Mouse (Mus musculus): ENCODE data around the gene Elmo3. TPM values are rescaled to one million over a fixed set of nuclear protein-coding genes. Genes with fewer than 3 reads are reported as not detected.

The Elmo3 gene
- polyA plus RNA-seq, 1 experiment from 2014 or later, result 1.6 TPM

- Histone ChIP-seq H3K4me1 (replicated peaks) (peaks cover 35% of the 10 kb centered on the region), H3K4me3 (no peak overlapping the region), H3K9me3 (no peaks in the 10 kb centered on the region), H3K27me3 (peaks cover 19% of the 10 kb centered on the region), H3K4me2 (no peak overlapping the region), H3K9ac (0 out of 2 replicates have a peak overlapping the region, but pooled peaks have one; percentile 13), H3K27ac (no peak overlapping the region), H3K36me3 (no peaks in the 10 kb centered on the region)
- 82% methylated on average over 8 of the region's 8 CpGs for WGBS
- ATAC-seq (ENCODE audit: low FRiP score), result no peak
Observed at GRCm38 (mm10) chr8:105343791-105344574, 38.6 kb downstream of the Elmo3 start.

DNA sequence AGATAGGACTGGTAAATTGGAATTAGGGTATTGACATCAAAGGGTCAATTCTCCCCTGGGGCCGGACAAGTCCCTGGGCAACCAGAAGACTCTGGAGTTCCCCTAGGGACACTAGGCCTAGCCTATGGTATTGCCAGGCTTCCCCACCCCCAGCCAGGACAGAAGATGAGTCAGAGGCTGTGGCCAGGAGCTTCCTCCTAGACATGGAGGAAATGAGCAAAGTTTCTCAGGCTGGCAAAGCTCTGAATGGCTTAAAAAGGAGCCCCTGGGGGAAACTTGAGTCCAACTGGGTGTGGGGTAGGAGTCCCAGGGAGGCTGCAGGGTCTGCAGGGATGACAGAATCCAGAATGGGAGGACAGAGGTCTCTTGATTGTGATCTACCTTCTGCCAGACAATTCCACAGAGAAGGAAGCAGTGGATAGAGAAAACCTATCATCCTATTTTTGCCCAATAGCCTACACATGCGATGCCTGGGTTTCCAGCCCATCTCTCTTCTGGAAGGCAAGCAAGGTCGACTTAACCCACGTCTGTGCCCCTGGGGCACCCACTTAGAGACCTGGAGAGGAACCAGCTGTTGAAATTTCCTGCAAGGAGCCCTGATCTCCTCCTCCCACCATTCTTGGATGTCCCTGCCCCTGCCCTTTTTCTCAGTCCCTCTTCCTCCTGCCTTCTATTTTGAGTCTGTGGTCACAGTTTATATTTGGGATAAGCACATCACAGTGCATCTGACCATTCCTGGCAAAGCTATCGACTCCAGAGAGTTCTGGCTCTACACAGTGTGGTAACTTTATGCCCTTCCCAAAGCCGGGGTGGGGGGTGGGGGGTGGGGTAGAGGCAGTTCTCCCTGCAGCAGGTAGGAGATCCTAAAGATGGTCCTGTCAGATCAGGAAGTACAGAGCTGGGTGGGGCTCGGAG is 39.9 kb downstream of the Elmo3 start:
- Histone ChIP-seq H3K27ac (no peak overlapping the region), H3K9me3 (no peaks in the 10 kb centered on the region), H3K4me3 (no peak overlapping the region), H3K9ac (no peak overlapping the region), H3K27me3 (peaks cover 19% of the 10 kb centered on the region), H3K4me1 (replicated peaks) (peaks cover 46% of the 10 kb centered on the region), H3K36me3 (no peaks in the 10 kb centered on the region), H3K4me2 (no peak overlapping the region)
- WGBS, result 73% methylated on average over 7 of the region's 7 CpGs
- no peak for ATAC-seq (ENCODE audit: low FRiP score)

DNA sequence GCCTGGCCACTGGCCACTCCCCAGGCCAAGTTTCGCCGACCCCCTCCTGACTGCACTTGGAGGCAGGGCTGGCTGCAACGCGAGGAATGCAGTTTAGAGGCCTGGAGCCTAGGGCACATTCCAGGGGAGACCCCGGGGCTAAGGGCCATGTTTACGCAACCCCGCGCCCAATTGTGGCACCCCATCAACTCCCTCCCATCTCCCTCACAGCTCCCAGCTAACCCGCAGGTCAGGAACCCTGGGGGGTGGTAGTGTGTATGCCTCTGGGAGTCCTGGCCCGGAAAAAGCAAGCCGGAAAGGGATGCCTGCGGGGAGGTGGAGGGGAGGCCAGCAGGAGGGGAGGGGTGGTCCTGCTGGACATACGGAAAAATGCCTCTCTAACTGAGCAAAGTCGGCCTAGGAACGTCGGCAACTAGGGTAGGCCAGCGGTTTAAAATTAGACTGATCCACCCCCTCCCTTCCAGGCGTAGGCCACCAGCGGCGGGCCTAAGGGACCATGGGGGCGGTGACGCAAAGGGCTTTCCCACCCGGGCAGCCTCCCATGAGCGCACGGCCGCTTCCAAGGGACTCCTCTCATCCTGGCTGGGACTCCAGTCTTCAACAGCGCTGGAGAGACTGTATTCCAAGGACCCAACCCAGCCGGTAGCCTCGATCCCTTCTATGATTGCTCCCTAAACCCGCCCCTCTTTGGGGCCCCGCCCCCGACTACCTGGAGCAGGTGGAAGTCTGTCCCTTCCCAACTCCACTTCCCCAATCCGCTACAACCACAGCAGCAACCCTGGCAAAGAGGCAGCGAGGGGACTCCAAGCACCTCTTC is 41.4 kb downstream of the Elmo3 start:
- H3K9me3 ChIP-seq, result no peaks in the 10 kb centered on the region
- peaks cover 47% of the 10 kb centered on the region for H3K4me1 ChIP-seq (replicated peaks)
- H3K4me2 ChIP-seq, result peak overlapping the region; percentile 94
- no peak overlapping the region; the same call in 1 of the 2 replicates for H3K27ac ChIP-seq
- peak; percentile 8 for ATAC-seq (ENCODE audit: low FRiP score)
- 2% methylated on average over 34 of the region's 34 CpGs for WGBS
- peaks cover 22% of the 10 kb centered on the region for H3K27me3 ChIP-seq
- H3K36me3 ChIP-seq, result no peaks in the 10 kb centered on the region
- peak overlapping the region; percentile 66 for H3K9ac ChIP-seq
- peak overlapping the region; percentile 72 for H3K4me3 ChIP-seq

DNA sequence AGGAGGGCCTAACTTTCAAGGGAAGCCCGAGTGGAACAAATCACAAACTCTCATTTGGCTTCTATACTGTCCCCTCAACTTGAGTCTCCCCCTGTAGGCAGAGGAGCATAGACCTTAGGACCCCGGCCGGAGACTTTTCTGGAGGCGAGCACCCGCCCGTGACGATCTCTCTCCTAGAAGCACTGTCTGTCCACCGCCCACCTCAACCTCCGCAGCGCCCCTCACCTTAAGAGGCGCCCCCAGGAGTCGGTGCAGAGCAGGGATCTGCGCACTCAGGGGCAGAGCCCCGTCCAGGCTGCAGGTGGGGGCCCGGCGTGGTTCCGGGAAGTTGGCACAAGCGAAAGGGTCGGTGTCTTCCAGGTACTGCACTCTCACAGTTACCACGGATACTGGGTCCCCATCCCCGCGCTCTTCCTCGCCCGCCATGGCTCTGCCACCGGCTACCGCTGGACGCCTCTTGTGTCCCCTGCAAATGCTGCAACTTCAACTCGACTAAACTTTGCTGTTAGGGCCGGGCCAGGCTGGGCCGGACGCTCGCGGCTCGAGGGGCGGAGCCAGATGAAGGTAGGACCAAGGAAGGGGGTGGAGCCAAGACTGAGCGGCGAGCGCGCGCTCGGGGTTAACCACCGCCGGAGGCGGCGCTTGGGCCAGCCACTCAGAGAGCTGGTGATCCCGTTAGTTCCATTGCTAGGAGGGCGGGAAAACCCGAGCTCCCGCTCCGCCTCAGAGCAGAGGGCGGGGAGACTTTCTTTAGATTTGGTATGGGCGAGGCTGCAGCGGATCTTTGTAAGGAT is 42.2 kb downstream of the Elmo3 start, which contains the start of gene Fhod1:
Gene Fhod1, minus strand, starts transcription at position 526 of the 794 bp plus-strand sequence.
- WGBS, result under 1% methylated on average over 53 of the region's 53 CpGs
- H3K27ac ChIP-seq, result peak within 1 kb of the TSS; percentile 80
- H3K9me3 ChIP-seq, result no peaks in the 10 kb centered on the region
- H3K4me3 ChIP-seq, result peak within 1 kb of the TSS; percentile 72
- peak; percentile 82 for ATAC-seq (ENCODE audit: low FRiP score)
- H3K4me2 ChIP-seq, result peak within 1 kb of the TSS; percentile 94
- H3K9ac ChIP-seq, result peak within 1 kb of the TSS; percentile 88
- peaks cover 22% of the 10 kb centered on the region for H3K27me3 ChIP-seq
- H3K4me1 ChIP-seq (replicated peaks), result peaks cover 47% of the 10 kb centered on the region
- no peaks in the 10 kb centered on the region for H3K36me3 ChIP-seq

DNA sequence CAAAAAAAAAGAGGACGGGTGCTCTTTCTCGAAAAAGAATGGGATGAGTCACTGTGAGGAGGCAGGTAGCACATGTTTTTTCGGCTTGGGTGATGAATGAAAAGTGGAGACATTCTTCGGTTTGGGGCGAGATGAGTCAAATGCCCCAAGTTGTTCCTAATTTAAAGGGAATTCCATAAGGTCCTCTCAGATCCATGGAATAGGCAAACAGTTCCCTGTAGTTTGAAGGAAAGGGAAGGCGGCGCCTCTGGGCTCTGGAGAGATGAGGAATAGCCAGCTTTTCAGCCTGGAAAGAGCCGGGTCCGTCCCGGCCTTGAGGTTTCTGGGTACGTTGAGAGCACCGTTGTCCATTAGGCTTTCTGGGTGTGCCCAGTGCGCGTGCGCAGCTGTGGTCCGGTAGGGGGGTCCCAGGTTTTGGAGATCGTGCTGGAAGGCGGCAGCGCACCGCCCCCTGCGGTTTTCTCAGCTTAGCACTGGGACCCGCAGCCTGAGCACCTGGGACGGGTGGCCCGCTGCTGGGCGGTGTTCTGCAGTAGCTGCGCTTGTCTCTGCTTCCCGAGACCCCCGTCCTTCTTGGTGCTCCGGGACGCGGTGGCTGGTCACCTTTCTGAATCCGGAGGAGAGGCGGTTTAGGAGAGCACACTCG is 43.2 kb downstream of the Elmo3 start, which contains the start of gene Slc9a5:
Gene Slc9a5, plus strand, starts transcription at position 394 of the 646 bp plus-strand sequence.
- WGBS, result under 1% methylated on average over 34 of the region's 34 CpGs
- peak; percentile 30 for ATAC-seq (ENCODE audit: low FRiP score)
- H3K9me3 ChIP-seq, result no peaks in the 10 kb centered on the region
- peaks cover 22% of the 10 kb centered on the region for H3K27me3 ChIP-seq
- peak within 1 kb of the TSS; percentile 72 for H3K4me3 ChIP-seq
- H3K4me1 ChIP-seq (replicated peaks), result peaks cover 47% of the 10 kb centered on the region
- H3K27ac ChIP-seq, result peak within 1 kb of the TSS; percentile 80
- H3K36me3 ChIP-seq, result no peaks in the 10 kb centered on the region
- peak within 1 kb of the TSS; percentile 88 for H3K9ac ChIP-seq
- peak within 1 kb of the TSS; percentile 94 for H3K4me2 ChIP-seq

GRCm38 (mm10) chr8:105349096-105349771 is 43.8 kb downstream of the Elmo3 start:
- no peaks in the 10 kb centered on the region for H3K9me3 ChIP-seq
- peak overlapping the region; percentile 94 for H3K4me2 ChIP-seq
- no peaks in the 10 kb centered on the region for H3K36me3 ChIP-seq
- H3K4me1 ChIP-seq (replicated peaks), result peaks cover 47% of the 10 kb centered on the region
- WGBS, result under 1% methylated on average over 38 of the region's 48 CpGs
- peak; percentile 49 for ATAC-seq (ENCODE audit: low FRiP score)
- H3K9ac ChIP-seq, result peak overlapping the region; percentile 88
- peak overlapping the region; percentile 80 for H3K27ac ChIP-seq
- peaks cover 22% of the 10 kb centered on the region for H3K27me3 ChIP-seq
- peak overlapping the region; percentile 72 for H3K4me3 ChIP-seq

GRCm38 (mm10) chr8:105350186-105350585 is 44.8 kb downstream of the Elmo3 start:
- Histone ChIP-seq H3K4me3 (peak overlapping the region; percentile 72), H3K9ac (peak overlapping the region; percentile 88), H3K9me3 (no peaks in the 10 kb centered on the region), H3K27ac (peak overlapping the region; percentile 80; the same call in 1 of the 2 replicates), H3K4me1 (replicated peaks) (peaks cover 50% of the 10 kb centered on the region), H3K4me2 (peak overlapping the region; percentile 94), H3K27me3 (peaks cover 22% of the 10 kb centered on the region), H3K36me3 (no peaks in the 10 kb centered on the region)
- 41% methylated on average over 7 of the region's 7 CpGs for WGBS
- ATAC-seq (ENCODE audit: low FRiP score), result no peak

DNA sequence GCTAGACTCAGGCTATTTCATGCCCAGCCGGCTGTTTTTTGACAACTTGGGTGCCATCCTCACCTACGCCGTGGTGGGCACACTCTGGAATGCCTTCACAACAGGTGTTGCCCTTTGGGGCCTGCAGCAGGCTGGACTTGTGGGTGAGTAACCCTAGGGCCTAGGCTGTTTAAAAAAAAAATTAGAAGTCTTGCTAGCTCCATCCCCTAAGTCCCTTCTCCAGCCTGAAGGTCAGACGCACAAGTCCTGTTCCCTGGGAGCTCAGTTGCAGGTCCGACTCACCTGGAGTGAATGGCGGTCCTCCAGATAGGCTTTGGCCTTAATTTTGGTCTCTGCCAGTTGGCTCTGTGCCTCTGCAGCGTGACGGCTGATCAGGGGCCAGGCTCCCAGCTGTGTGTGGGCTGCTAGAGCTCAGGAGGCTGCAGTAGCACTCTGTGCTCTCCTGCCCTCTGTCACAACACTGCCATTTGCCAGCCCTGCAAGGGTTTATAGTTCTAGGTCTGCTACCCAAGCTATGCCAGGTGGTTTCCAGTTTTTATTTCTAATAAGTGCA is 48.3 kb downstream of the Elmo3 start:
- no peak for ATAC-seq (ENCODE audit: low FRiP score)
- H3K9ac ChIP-seq, result no peak overlapping the region
- no peak overlapping the region for H3K4me3 ChIP-seq
- WGBS, result 74% methylated on average over 8 of the region's 8 CpGs
- peaks cover 25% of the 10 kb centered on the region for H3K4me1 ChIP-seq (replicated peaks)
- no peaks in the 10 kb centered on the region for H3K9me3 ChIP-seq
- H3K4me2 ChIP-seq, result no peak overlapping the region
- peaks cover 27% of the 10 kb centered on the region for H3K36me3 ChIP-seq
- H3K27ac ChIP-seq, result no peak overlapping the region
- H3K27me3 ChIP-seq, result 0 out of 2 replicates have a peak, but pooled peaks cover 3% of the 10 kb centered on the region

DNA sequence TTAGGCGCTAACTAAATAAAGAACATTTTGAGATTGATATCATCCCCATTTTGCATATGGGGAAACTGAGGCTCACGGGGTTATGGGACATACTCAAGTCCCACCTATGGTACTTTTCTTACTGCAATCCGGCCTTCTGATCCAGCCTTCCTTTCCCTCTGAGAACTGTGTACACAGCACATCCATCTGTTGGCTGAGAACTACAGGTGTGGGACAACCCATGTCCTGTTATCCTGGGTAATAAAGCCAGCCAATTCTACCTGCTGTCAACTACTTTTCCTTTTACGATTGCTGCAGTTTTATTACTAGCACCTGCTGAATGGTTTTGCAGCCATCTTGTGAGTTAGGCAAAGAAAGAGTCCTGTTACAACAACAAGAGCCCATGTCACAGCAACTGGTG is 49.1 kb downstream of the Elmo3 start:
- ATAC-seq (ENCODE audit: low FRiP score), result no peak

More for the DNA sequence above, 49.1 kb downstream of the Elmo3 start:
- Histone ChIP-seq H3K4me3 (no peak overlapping the region), H3K27ac (no peak overlapping the region), H3K4me2 (no peak overlapping the region), H3K27me3 (0 out of 2 replicates have a peak, but pooled peaks cover 3% of the 10 kb centered on the region), H3K36me3 (peaks cover 33% of the 10 kb centered on the region), H3K9ac (no peak overlapping the region), H3K4me1 (replicated peaks) (peaks cover 25% of the 10 kb centered on the region), H3K9me3 (no peaks in the 10 kb centered on the region)
- WGBS, result 92% methylated on average over 4 of the region's 4 CpGs

All from hindbrain, embryonic 13.5 days (tissue).